Mouse (Mus musculus): ENCODE results near the gene Trit1. TPM values are rescaled to one million over a fixed set of nuclear protein-coding genes. Genes with fewer than 3 reads are reported as not detected.

The Trit1 gene
- polyA plus RNA-seq, 1 experiment: 2.7 TPM

GRCm38 (mm10) chr4:123013346-123013945 is 3.0 kb upstream of the Trit1 start:
- TF ChIP-seq POLR2A (IDR thresholded peaks at IDR 0.05; ENCODE audit: low read depth, low read length) (no peak), CTCF (IDR thresholded peaks at IDR 0.05; ENCODE audit: extremely low read depth, insufficient read length, insufficient replicate concordance, low read depth, low read length) (no peak)
- 64% methylated on average over 5 of the region's 5 CpGs for WGBS
- Histone ChIP-seq H3K27ac (ENCODE audit: insufficient read depth, low read depth, low read length) (no peak overlapping the region), H3K27me3 (ENCODE audit: control insufficient read depth, insufficient read depth, low read length) (no peaks in the 10 kb centered on the region), H3K36me3 (ENCODE audit: control insufficient read depth, insufficient read depth, low read length) (no peaks in the 10 kb centered on the region), H3K4me1 (ENCODE audit: control insufficient read depth, insufficient read depth, insufficient read length, low read length) (peaks cover 4% of the 10 kb centered on the region), H3K4me3 (ENCODE audit: low read depth, low read length) (no peak overlapping the region)

GRCm38 (mm10) chr4:123013949-123014406 is 2.4 kb upstream of the Trit1 start:
- no peaks in the 10 kb centered on the region for H3K36me3 ChIP-seq (ENCODE audit: control insufficient read depth, insufficient read depth, low read length)
- no peak overlapping the region for H3K4me3 ChIP-seq (ENCODE audit: low read depth, low read length)
- TF ChIP-seq CTCF (IDR thresholded peaks at IDR 0.05; ENCODE audit: extremely low read depth, insufficient read length, insufficient replicate concordance, low read depth, low read length) (no peak), POLR2A (IDR thresholded peaks at IDR 0.05; ENCODE audit: low read depth, low read length) (no peak)
- no peak overlapping the region for H3K27ac ChIP-seq (ENCODE audit: insufficient read depth, low read depth, low read length)
- WGBS: 53% methylated on average over 3 of the region's 3 CpGs
- no peaks in the 10 kb centered on the region for H3K27me3 ChIP-seq (ENCODE audit: control insufficient read depth, insufficient read depth, low read length)
- peaks cover 5% of the 10 kb centered on the region for H3K4me1 ChIP-seq (ENCODE audit: control insufficient read depth, insufficient read depth, insufficient read length, low read length)

- Histone ChIP-seq H3K4me1 (ENCODE audit: control insufficient read depth, insufficient read depth, insufficient read length, low read length) (peaks cover 5% of the 10 kb centered on the region), H3K4me3 (ENCODE audit: low read depth, low read length) (no peak overlapping the region), H3K36me3 (ENCODE audit: control insufficient read depth, insufficient read depth, low read length) (no peaks in the 10 kb centered on the region), H3K27me3 (ENCODE audit: control insufficient read depth, insufficient read depth, low read length) (no peaks in the 10 kb centered on the region), H3K27ac (ENCODE audit: insufficient read depth, low read depth, low read length) (no peak overlapping the region)
- WGBS: 57% methylated on average over 7 of the region's 7 CpGs
- TF ChIP-seq POLR2A (IDR thresholded peaks at IDR 0.05; ENCODE audit: low read depth, low read length) (no peak), CTCF (IDR thresholded peaks at IDR 0.05; ENCODE audit: extremely low read depth, insufficient read length, insufficient replicate concordance, low read depth, low read length) (no peak)
These were observed 1.7 kb upstream of the Trit1 start for GRCm38 (mm10) chr4:123014501-123015282.

GRCm38 (mm10) chr4:123021591-123021990 is 5.2 kb downstream of the Trit1 start:
- WGBS: 88% methylated on average over 3 of the region's 3 CpGs

GRCm38 (mm10) chr4:123022896-123023295 is 6.5 kb downstream of the Trit1 start:
- H3K4me3 ChIP-seq (ENCODE audit: low read depth, low read length): no peak overlapping the region
- TF ChIP-seq CTCF (IDR thresholded peaks at IDR 0.05; ENCODE audit: extremely low read depth, insufficient read length, insufficient replicate concordance, low read depth, low read length): no peak
- no peak for TF ChIP-seq POLR2A (IDR thresholded peaks at IDR 0.05; ENCODE audit: low read depth, low read length)
- 88% methylated on average over 1 of the region's 1 CpGs for WGBS
- no peak overlapping the region for H3K27ac ChIP-seq (ENCODE audit: insufficient read depth, low read depth, low read length)
- no peaks in the 10 kb centered on the region for H3K27me3 ChIP-seq (ENCODE audit: control insufficient read depth, insufficient read depth, low read length)
- H3K4me1 ChIP-seq (ENCODE audit: control insufficient read depth, insufficient read depth, insufficient read length, low read length): peaks cover 3% of the 10 kb centered on the region
- peaks cover 8% of the 10 kb centered on the region for H3K36me3 ChIP-seq (ENCODE audit: control insufficient read depth, insufficient read depth, low read length)

More at GRCm38 (mm10) chr4:123021591-123021990, 5.2 kb downstream of the Trit1 start:
- no peak overlapping the region for H3K27ac ChIP-seq (ENCODE audit: insufficient read depth, low read depth, low read length)
- TF ChIP-seq POLR2A (IDR thresholded peaks at IDR 0.05; ENCODE audit: low read depth, low read length) (no peak), CTCF (IDR thresholded peaks at IDR 0.05; ENCODE audit: extremely low read depth, insufficient read length, insufficient replicate concordance, low read depth, low read length) (no peak)
- H3K4me1 ChIP-seq (ENCODE audit: control insufficient read depth, insufficient read depth, insufficient read length, low read length): peaks cover 3% of the 10 kb centered on the region
- H3K36me3 ChIP-seq (ENCODE audit: control insufficient read depth, insufficient read depth, low read length): peaks cover 5% of the 10 kb centered on the region; the same call in 1 of the 2 replicates
- H3K4me3 ChIP-seq (ENCODE audit: low read depth, low read length): no peak overlapping the region
- no peaks in the 10 kb centered on the region for H3K27me3 ChIP-seq (ENCODE audit: control insufficient read depth, insufficient read depth, low read length)

- peak overlapping the region; percentile 58 for H3K27ac ChIP-seq (ENCODE audit: insufficient read depth, low read depth, low read length)
- H3K27me3 ChIP-seq (ENCODE audit: control insufficient read depth, insufficient read depth, low read length): no peaks in the 10 kb centered on the region
- H3K4me3 ChIP-seq (ENCODE audit: low read depth, low read length): no peak overlapping the region
- TF ChIP-seq CTCF (IDR thresholded peaks at IDR 0.05; ENCODE audit: extremely low read depth, insufficient read length, insufficient replicate concordance, low read depth, low read length): no peak
- no peak for TF ChIP-seq POLR2A (IDR thresholded peaks at IDR 0.05; ENCODE audit: low read depth, low read length)
- H3K4me1 ChIP-seq (ENCODE audit: control insufficient read depth, insufficient read depth, insufficient read length, low read length): no peaks in the 10 kb centered on the region
- H3K36me3 ChIP-seq (ENCODE audit: control insufficient read depth, insufficient read depth, low read length): peaks cover 14% of the 10 kb centered on the region
- WGBS: 59% methylated on average over 2 of the region's 2 CpGs
These were observed 9.0 kb downstream of the Trit1 start for GRCm38 (mm10) chr4:123025418-123025817.

- peak overlapping the region; percentile 58 for H3K27ac ChIP-seq (ENCODE audit: insufficient read depth, low read depth, low read length)
- WGBS: 92% methylated on average over 13 of the region's 13 CpGs
These were observed 9.8 kb downstream of the Trit1 start for GRCm38 (mm10) chr4:123026161-123026560.

More at GRCm38 (mm10) chr4:123026161-123026560, 9.8 kb downstream of the Trit1 start:
- Histone ChIP-seq H3K36me3 (ENCODE audit: control insufficient read depth, insufficient read depth, low read length) (peaks cover 14% of the 10 kb centered on the region), H3K4me3 (ENCODE audit: low read depth, low read length) (no peak overlapping the region), H3K4me1 (ENCODE audit: control insufficient read depth, insufficient read depth, insufficient read length, low read length) (no peaks in the 10 kb centered on the region), H3K27me3 (ENCODE audit: control insufficient read depth, insufficient read depth, low read length) (no peaks in the 10 kb centered on the region)
- no peak for TF ChIP-seq POLR2A (IDR thresholded peaks at IDR 0.05; ENCODE audit: low read depth, low read length)
- no peak for TF ChIP-seq CTCF (IDR thresholded peaks at IDR 0.05; ENCODE audit: extremely low read depth, insufficient read length, insufficient replicate concordance, low read depth, low read length)
